Mouse (Mus musculus) limb, embryonic 14.5 days (tissue): ENCODE measurements around the gene Fmod. TPM values are rescaled to one million over a fixed set of nuclear protein-coding genes. Genes with fewer than 3 reads are reported as not detected.

ENCODE experiments used
- ATAC-seq: fragments of 200-750 bp; cut with Nextera tagmentation; 2 replicates; pipeline ENCODE4 v1.8.0; 2017; ENCODE audit warnings: low read depth, moderate number of reproducible peaks, moderate TSS enrichment; ENCODE audit not compliant: low FRiP score
- DNase-seq: peaks from one replicate; pipeline ENCODE4 v3.0.0-alpha.2; 2015; ENCODE audit warnings: low spot score
- H3K27ac ChIP-seq: fragments of 300-500 bp; sonication (generic); replicated peaks from 2 replicates; pipeline ENCODE4 v1.5.1; 2014; ENCODE audit warnings: low read depth, mild to moderate bottlenecking, low read length, moderate library complexity, mixed read lengths
- H3K27me3 ChIP-seq: fragments of 300-500 bp; sonication (generic); 2 replicates; pipeline ENCODE4 v1.6.1; 2014; ENCODE audit warnings: low read length, mixed read lengths; ENCODE audit not compliant: control insufficient read depth, insufficient read depth
- H3K36me3 ChIP-seq: fragments of 300-500 bp; sonication (generic); 2 replicates; pipeline ENCODE4 v1.6.1; 2014; ENCODE audit warnings: mild to moderate bottlenecking, low read length, moderate library complexity, mixed read lengths; ENCODE audit not compliant: control insufficient read depth, insufficient read depth
- H3K4me1 ChIP-seq: fragments of 300-500 bp; sonication (generic); 2 replicates; pipeline ENCODE4 v1.6.1; 2014; ENCODE audit warnings: antibody characterized with exemption, low read length, mixed read lengths; ENCODE audit not compliant: control insufficient read depth, insufficient read depth
- H3K4me2 ChIP-seq: fragments of 300-500 bp; sonication (generic); replicated peaks from 2 replicates; pipeline ENCODE4 v1.6.1; 2014; ENCODE audit warnings: low read depth, mild to moderate bottlenecking, low read length, moderate library complexity; ENCODE audit not compliant: severe bottlenecking
- H3K4me3 ChIP-seq: fragments of 300-500 bp; sonication (generic); replicated peaks from 2 replicates; pipeline ENCODE4 v1.5.1; 2014; ENCODE audit warnings: low read length
- H3K9ac ChIP-seq: fragments of 300-500 bp; sonication (generic); 2 replicates; pipeline ENCODE4 v1.6.1; 2014; ENCODE audit warnings: mild to moderate bottlenecking, low read depth, low read length, moderate library complexity; ENCODE audit not compliant: severe bottlenecking
- H3K9me3 ChIP-seq: fragments of 300-500 bp; sonication (generic); 2 replicates; pipeline ENCODE4 v1.6.1; 2016; ENCODE audit warnings: low read length; ENCODE audit not compliant: control insufficient read depth
- POLR2A ChIP-seq: fragments of 200-500 bp; IDR thresholded peaks from 2 replicates; pipeline ENCODE4 v1.8.0; 2012; ENCODE audit warnings: inconsistent platforms, mild to moderate bottlenecking, moderate library complexity, borderline replicate concordance; ENCODE audit not compliant: insufficient read depth, insufficient read length; ENCODE audit errors: extremely low read depth
- WGBS: fragments of 180-500 bp; shearing (Covaris S2); extraction: QIAGEN DNeasy Blood & Tissue Kit; methylation state at CpG from one replicate; pipeline ENCODE4 v1.1.7; 2014; 5-methylcytosine and 5-hydroxymethylcytosine counted together
- polyA plus RNA-seq, 2 experiments: library from polyadenylated mRNA; depleted of rRNA in 1 of 2; stranded (reverse) in 1 of 2; unstranded in 1 of 2; fragments of >200 nt; fragmentation: Nextera tagmentation in 1 of 2; extraction: Ambion mirVana in 1 of 2; gene quantifications; 2 replicates each; pipeline versions ENCODE4 v1.2.1 to v1.2.3; 2012 to 2014

Gene Fmod
- polyA plus RNA-seq (2012; rRNA removed) (86.7 and 105 TPM in 2 replicates), polyA plus RNA-seq (2014; fragmentation: Nextera tagmentation; extraction: Ambion mirVana) (75.1 and 79.5 TPM in 2 replicates)

DNA sequence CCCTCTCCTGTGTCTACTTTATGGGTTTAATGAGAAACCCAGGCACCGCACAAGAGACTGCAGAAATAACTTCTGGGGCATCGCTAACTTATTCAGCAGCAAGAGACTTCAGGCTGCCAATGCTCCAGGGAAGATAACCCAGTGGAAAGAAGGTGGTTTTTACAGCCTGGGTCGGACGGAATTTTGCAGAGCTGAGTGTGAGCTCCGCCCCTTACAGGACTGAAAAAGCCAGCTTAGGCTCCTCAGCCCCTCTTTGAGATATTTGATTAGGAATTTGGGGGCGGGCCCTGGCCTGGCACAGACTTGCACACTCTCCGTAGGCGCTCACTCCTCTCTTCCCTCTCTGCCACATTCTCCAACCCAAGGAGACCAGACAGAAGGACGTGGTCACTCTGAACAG is at the start of gene Fmod:
Gene Fmod, plus strand, starts transcription at position 83 of the 400 bp plus-strand sequence.
- Histone ChIP-seq H3K4me2 (peak within 1 kb of the TSS; percentile 28), H3K27me3 (no peaks in the 10 kb centered on the region), H3K4me1 (peaks cover 21% of the 10 kb centered on the region), H3K9ac (peak within 1 kb of the TSS; percentile 1; the same call in 1 of the 2 replicates), H3K36me3 (no peaks in the 10 kb centered on the region), H3K27ac (peak within 1 kb of the TSS; percentile 77), H3K9me3 (no peaks in the 10 kb centered on the region), H3K4me3 (peak within 1 kb of the TSS; percentile 29)
- peak; percentile 64 for DNase-seq
- no peak for TF ChIP-seq POLR2A
- 14% methylated on average over 9 of the region's 9 CpGs for WGBS
- ATAC-seq: peak; percentile 72

DNA sequence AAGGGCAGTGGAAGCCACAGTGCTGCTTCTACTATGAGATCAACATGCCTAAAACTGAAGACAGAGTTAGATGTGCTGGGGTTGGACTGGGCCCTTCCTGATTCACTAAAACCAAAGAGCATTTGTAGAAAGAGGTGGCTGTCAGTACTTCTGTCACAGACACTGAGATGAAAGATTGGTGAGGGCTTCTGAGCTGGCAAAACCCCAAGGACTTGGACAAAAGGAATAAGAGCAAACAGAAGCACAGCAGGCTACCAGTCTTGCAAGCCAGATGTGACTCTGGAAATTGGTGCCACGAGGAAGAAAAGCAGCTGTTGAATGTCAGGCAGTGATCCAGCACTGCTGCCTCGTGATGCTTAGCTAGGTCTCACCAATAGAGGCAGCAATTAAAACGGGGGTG is 48.2 kb upstream of the Fmod start:
- H3K9me3 ChIP-seq: no peaks in the 10 kb centered on the region
- no peak for TF ChIP-seq POLR2A
- H3K9ac ChIP-seq: no peak overlapping the region
- no peak overlapping the region for H3K4me2 ChIP-seq
- H3K36me3 ChIP-seq: no peaks in the 10 kb centered on the region
- DNase-seq (no peak), ATAC-seq (no peak)
- no peaks in the 10 kb centered on the region for H3K27me3 ChIP-seq
- H3K4me3 ChIP-seq: no peak overlapping the region
- no peak overlapping the region for H3K27ac ChIP-seq
- WGBS: 18% methylated on average over 3 of the region's 3 CpGs
- H3K4me1 ChIP-seq: no peaks in the 10 kb centered on the region

DNA sequence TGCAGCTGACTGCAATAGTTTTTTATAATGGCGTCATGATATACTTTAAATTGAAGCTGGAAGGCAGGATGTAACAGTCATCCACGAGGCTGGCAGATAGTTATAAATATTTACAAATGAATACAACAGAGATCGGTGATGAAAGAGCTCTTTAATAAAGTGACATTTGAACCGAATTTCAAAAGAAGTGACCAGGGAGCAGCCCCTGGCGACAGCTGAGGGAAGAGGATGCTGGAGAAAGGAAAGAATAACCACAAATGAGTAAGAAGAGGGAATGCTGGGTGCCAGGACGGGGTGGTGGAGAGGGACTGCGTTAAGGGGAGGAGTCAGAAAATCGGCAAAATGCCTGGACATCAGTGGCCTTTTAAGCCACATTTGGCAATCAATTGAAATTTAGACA is 45.8 kb upstream of the Fmod start:
- H3K36me3 ChIP-seq: no peaks in the 10 kb centered on the region
- no peaks in the 10 kb centered on the region for H3K27me3 ChIP-seq
- no peaks in the 10 kb centered on the region for H3K4me1 ChIP-seq
- no peak overlapping the region for H3K9ac ChIP-seq
- DNase-seq: no peak
- no peak for TF ChIP-seq POLR2A
- WGBS: 58% methylated on average over 8 of the region's 8 CpGs
- no peak overlapping the region for H3K4me2 ChIP-seq
- H3K9me3 ChIP-seq: no peaks in the 10 kb centered on the region
- no peak for ATAC-seq
- H3K27ac ChIP-seq: no peak overlapping the region
- no peak overlapping the region for H3K4me3 ChIP-seq

DNA sequence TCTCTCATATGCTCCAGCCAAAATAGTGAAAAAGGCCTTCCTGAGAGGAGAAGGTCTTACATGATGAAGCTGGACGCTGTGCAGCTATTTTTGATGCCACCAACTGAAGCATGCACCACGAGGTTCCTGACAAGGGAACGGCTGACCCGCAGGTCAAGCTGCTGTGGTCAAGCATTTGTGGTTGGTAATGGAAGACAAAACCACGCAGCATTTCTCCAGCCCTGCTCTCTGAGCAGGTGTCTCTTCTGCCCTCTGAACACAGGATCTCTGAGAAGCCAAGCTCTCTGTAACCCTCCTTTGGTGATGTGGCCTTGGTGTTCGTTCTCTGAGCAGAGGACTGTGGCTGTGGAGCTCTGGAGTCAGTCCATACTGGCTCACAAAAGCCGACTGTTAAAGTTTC is 31.6 kb upstream of the Fmod start:
- ATAC-seq: no peak
- TF ChIP-seq POLR2A: no peak
- H3K36me3 ChIP-seq: no peaks in the 10 kb centered on the region
- H3K27ac ChIP-seq: peak overlapping the region; percentile 61
- no peak overlapping the region for H3K9ac ChIP-seq
- WGBS: 72% methylated on average over 7 of the region's 7 CpGs
- H3K4me2 ChIP-seq: no peak overlapping the region
- H3K4me3 ChIP-seq: no peak overlapping the region
- H3K27me3 ChIP-seq: no peaks in the 10 kb centered on the region
- H3K4me1 ChIP-seq: no peaks in the 10 kb centered on the region; the same call in 1 of the 2 replicates
- no peak for DNase-seq
- H3K9me3 ChIP-seq: no peaks in the 10 kb centered on the region

DNA sequence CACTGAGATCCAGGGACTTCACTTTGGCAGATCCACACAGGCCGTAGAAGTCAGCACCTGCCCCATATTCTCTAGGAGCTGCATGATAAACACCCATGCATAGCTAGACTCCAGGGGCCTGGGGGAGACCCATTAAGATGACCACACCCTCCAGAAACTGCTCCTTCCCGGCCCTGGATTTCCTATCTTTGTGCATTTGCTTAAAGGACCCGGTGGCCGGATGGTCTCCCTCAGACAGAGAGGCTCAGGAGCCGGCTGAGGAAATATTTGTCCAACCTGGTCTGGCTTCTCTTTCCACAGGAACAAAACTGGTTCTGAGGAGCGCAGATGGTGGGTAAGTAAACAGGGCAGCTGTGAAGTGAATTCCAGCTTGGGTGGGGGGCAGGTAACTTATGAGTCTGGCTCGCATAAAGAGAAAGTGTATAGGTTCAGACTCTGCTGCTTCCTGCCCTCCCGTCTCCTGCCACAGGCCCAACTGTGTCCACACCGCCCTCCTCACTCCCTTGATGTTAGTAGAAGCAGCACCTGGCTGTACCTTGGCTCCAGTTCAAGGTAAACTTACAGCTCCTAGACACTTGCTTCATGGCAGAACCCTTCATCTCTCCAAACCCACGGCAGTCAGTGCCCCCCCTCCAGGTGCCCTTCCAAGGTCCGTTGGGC is 30.8 kb upstream of the Fmod start:
- Histone ChIP-seq H3K27me3 (no peaks in the 10 kb centered on the region), H3K9me3 (no peaks in the 10 kb centered on the region), H3K4me3 (no peak overlapping the region), H3K9ac (no peak overlapping the region), H3K4me1 (no peaks in the 10 kb centered on the region; the same call in 1 of the 2 replicates), H3K4me2 (0 out of 2 replicates have a peak overlapping the region, but pooled peaks have one; percentile 3), H3K27ac (peak overlapping the region; percentile 75), H3K36me3 (no peaks in the 10 kb centered on the region)
- 64% methylated on average over 11 of the region's 11 CpGs for WGBS
- no peak for TF ChIP-seq POLR2A
- peak; percentile 66 for DNase-seq
- ATAC-seq: peak; percentile 77
